Mouse (Mus musculus): ENCODE measurements around the gene Olfr1368. TPM values are rescaled to one million over a fixed set of nuclear protein-coding genes. Genes with fewer than 3 reads are reported as not detected.
A peak's percentile ranks its signal among the peaks of the same experiment; 100 is the strongest.
"Not testable (repeated sequence)": the region's sequence is repeated elsewhere in the genome, so short reads cannot be mapped to it uniquely, and the experiment has no call there.

The Olfr1368 gene
- total RNA-seq, 2 experiments from 2014 or later, result not detected

DNA sequence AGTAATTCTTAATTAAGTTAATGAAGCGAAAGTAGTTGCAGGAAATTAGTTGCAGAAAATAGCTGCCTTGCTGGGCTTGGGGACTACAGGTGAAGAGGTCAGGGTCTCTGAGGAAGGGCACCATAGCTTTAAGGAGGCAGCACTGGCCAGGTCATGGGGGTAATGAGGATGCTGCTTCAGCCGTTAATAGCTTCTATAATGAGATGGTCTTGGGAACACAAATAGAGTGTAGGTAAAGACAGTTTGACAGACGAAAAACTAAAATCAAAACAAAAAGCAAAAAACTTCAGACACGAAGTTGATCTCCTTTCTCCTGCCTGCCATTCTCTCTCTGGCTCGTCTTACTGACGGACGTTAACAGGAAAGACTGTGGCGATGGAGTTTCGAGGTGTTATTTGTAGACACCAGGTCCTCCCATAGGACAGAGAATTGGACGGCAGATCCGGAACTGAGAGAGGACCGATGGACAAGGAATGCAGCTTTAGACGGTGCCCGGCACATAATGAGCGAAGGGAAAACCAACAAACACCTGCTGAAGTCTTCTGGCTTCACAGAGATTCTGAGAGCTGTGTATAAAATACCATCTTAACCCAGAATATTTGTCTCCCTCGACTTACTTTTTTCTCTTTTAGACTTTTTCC, 22.8 kb upstream of the Olfr1368 start:
- peak; percentile 53 to 55 for DNase-seq
- intact Hi-C loops (cut with DNase I), result loop anchor here (1.0 to 2.0 kb wide), 2 partner anchors 8 to 32 kb away; no protein-coding TSS in a partner anchor

- peak; percentile 43 to 55 for DNase-seq
- intact Hi-C loops (cut with DNase I), result loop anchor here (1.0 to 2.0 kb wide), 2 partner anchors 8 to 33 kb away; no protein-coding TSS in a partner anchor
Observed at GRCm38 (mm10) chr13:21167910-21168300, 22.2 kb upstream of the Olfr1368 start.

- intact Hi-C loops (cut with DNase I), result no loop called here
- peak; percentile 83 to 85 for DNase-seq
Observed at GRCm38 (mm10) chr13:21166936-21167909, 21.6 kb upstream of the Olfr1368 start.

GRCm38 (mm10) chr13:21162591-21162990, 16.9 kb upstream of the Olfr1368 start:
- intact Hi-C loops (cut with DNase I), result loop anchor here (5.0 kb wide), 1 partner anchor 860 kb away; no protein-coding TSS in a partner anchor
- DNase-seq, result no peak

DNA sequence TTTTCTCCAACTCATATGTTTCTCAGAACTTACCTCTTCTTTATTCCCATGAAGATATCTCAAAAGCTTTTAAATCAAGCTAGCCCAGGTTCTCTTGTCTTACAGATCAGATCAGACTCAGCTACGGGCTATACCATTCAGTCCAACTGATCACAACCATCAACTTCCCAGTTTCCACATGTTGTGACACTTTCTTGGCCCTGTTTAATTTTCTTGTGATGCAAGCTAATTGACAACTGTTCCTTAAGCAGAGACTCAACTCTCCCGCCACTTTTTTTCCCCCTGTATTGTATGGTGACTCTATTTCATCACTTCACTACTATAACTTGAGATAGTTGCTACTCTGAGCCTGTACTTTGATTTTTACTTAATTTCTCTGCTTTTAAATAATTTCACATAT, 15.9 kb upstream of the Olfr1368 start:
- no peak for DNase-seq
- intact Hi-C loops (cut with DNase I), result loop anchor here (2.0 to 5.0 kb wide), 2 partner anchors 73 to 861 kb away; no protein-coding TSS in a partner anchor

GRCm38 (mm10) chr13:21160657-21161590, 15.3 kb upstream of the Olfr1368 start:
- intact Hi-C loops (cut with DNase I), result loop anchor here (1.0 to 5.0 kb wide), 3 partner anchors 7 to 861 kb away; no protein-coding TSS in a partner anchor
- DNase-seq, result peak; percentile 95 to 97

- peak; percentile 32 to 41 for DNase-seq
- intact Hi-C loops (cut with DNase I), result loop anchor here (1.0 to 5.0 kb wide), 3 partner anchors 8 to 862 kb away; no protein-coding TSS in a partner anchor
Observed at GRCm38 (mm10) chr13:21160041-21160511, 14.4 kb upstream of the Olfr1368 start.

- intact Hi-C loops (cut with DNase I), result loop anchor here (2.0 to 5.0 kb wide), 5 partner anchors 115 to 862 kb away; no protein-coding TSS in a partner anchor
- peak in 1 of 2 experiments; percentile 35 for DNase-seq
Observed at GRCm38 (mm10) chr13:21159475-21159819, 13.8 kb upstream of the Olfr1368 start.

GRCm38 (mm10) chr13:21158785-21159474, 13.3 kb upstream of the Olfr1368 start:
- intact Hi-C loops (cut with DNase I), result loop anchor here (2.0 to 5.0 kb wide), 5 partner anchors 116 to 862 kb away; no protein-coding TSS in a partner anchor
- DNase-seq, result peak; percentile 87 to 90

- intact Hi-C loops (cut with DNase I), result loop anchor here (2.0 to 5.0 kb wide), 5 partner anchors 117 to 861 kb away; no protein-coding TSS in a partner anchor
- DNase-seq, result no peak
Observed at GRCm38 (mm10) chr13:21158071-21158470, 12.4 kb upstream of the Olfr1368 start.

DNA sequence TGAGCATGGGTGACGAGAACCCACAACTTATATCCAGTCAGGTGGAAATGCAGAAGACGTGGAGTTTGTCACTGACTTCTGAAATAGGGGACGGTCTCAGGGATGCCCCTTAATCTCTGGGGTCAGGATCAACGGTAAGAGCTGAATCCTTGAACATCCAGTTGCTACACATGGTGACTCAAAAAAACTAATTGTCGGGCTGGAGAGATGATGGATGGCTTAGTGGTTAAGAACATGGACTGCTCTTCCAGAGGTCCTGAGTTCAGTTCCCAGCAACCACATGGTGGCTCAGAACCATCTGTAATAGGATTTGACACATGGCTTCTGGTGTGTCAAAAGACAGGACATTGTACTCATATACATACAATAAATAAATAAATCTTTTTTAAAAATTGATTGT, 10.2 kb upstream of the Olfr1368 start:
- intact Hi-C loops (cut with DNase I), result loop anchor here (5.0 kb wide), 3 partner anchors 124 to 859 kb away; no protein-coding TSS in a partner anchor
- no peak for DNase-seq

DNA sequence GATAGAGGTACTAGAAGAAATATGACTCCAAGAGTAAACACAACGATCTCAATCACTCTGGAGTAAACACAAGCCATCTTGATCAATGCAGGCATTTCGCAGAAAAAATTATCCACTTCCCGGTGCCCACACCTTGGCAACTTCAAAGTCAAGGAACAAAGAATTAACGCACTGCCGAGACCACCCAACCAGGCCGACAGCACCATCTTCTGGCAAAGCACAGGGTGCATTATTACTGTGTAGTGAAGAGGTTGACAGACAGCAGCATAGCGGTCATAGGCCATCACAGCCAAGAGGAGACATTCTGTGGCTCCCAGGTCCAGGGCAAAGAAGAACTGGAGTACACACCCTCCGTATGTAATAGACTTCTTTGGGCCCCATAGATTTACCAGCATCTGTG, 3.2 kb downstream of the Olfr1368 start:
- intact Hi-C loops (cut with DNase I), result loop anchor here (5.0 kb wide), 1 partner anchor 830 kb away; no protein-coding TSS in a partner anchor
- DNase-seq, result no peak

GRCm38 (mm10) chr13:21129339-21129738, 16.3 kb downstream of the Olfr1368 start, which contains the start of gene Olfr263:
TSS of gene Olfr263 (plus strand) at chr13:21129639.
- intact Hi-C loops (cut with DNase I); DNase-seq: not testable (repeated sequence)

DNA sequence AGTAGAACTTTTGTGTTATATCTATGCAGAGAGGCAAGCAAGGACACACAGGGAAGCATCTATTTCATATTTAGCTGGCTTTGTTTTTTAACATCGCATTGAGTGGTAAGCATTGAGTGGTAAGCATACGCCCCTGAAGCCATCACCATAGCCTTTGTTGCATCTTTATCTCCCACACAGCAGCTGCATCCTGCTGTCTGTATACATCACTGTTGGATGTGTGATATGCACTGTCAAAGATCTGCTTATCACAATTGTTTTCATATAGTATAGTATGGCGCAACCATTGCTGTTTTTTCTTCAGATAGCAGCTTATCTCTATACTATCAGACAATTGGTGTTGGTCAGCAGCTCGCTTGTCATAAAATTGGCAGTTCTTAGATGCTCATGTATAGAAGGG, 31.5 kb downstream of the Olfr1368 start:
- no peak for DNase-seq
- intact Hi-C loops (cut with DNase I), result no loop called here

GRCm38 (mm10) chr13:21111183-21111582, 34.5 kb downstream of the Olfr1368 start, which contains the start of gene Olfr1369-ps1:
TSS of gene Olfr1369-ps1 (plus strand) at chr13:21111483.
- DNase-seq; intact Hi-C loops (cut with DNase I): not testable (repeated sequence)

- DNase-seq, result no peak
- intact Hi-C loops (cut with DNase I), result no loop called here
Observed at GRCm38 (mm10) chr13:21110441-21110840, 35.2 kb downstream of the Olfr1368 start.

- intact Hi-C loops (cut with DNase I), result no loop called here
- no peak for DNase-seq
Observed at GRCm38 (mm10) chr13:21109759-21110158, 35.9 kb downstream of the Olfr1368 start.

Measured in heart, postnatal 10 days (tissue).